Mouse (Mus musculus): Measurements from ENCODE around the gene Myo1e.

- no peak for TF ChIP-seq EP300 (IDR thresholded peaks at IDR 0.05; ENCODE audit: low read length)
- TF ChIP-seq CHD1 (IDR thresholded peaks at IDR 0.05; ENCODE audit: low read depth, low read length) = no peak
- TF ChIP-seq POLR2A (IDR thresholded peaks at IDR 0.05; ENCODE audit: low read depth, low read length) = no peak
- no peak for TF ChIP-seq CTCF (conservative IDR thresholded peaks at IDR 0.05 in 1 of 2, IDR thresholded peaks at IDR 0.05 in 1 of 2; ENCODE audit: low read depth in 2 of 2, low read length in 2 of 2)
- TF ChIP-seq BHLHE40 (IDR thresholded peaks at IDR 0.05; ENCODE audit: low read depth, low read length) = no peak
- TF ChIP-seq USF2 (conservative IDR thresholded peaks at IDR 0.05; ENCODE audit: low read depth, low read length) = no peak
- TF ChIP-seq MAX (IDR thresholded peaks at IDR 0.05; ENCODE audit: low read length) = no peak
- no peak for TF ChIP-seq HCFC1 (IDR thresholded peaks at IDR 0.05; ENCODE audit: low read depth, low read length)
- TF ChIP-seq KAT2A (IDR thresholded peaks at IDR 0.05; ENCODE audit: insufficient replicate concordance, low read length) = no peak
- TF ChIP-seq SIN3A (IDR thresholded peaks at IDR 0.05; ENCODE audit: low read length) = no peak
- TF ChIP-seq ZMIZ1 (IDR thresholded peaks at IDR 0.05; ENCODE audit: low read depth, low read length) = no peak
These were observed 22.7 kb downstream of the Myo1e start for GRCm38 (mm10) chr9:70229823-70230222.
